Mouse (Mus musculus) embryonic stem cell, embryonic (primary cell): ENCODE data around the gene S100z.

Experiments
- CTCF ChIA-PET, 4 experiments: fragments of 300-600 bp in 2 of 4; fragments of 350-600 bp in 2 of 4; sonication (Branson Sonifier 250); formaldehyde crosslinking; loops; one replicate each; lab custom pipeline; 2022; ENCODE audit warnings: inconsistent platforms in 2 of 4; lab: Charles Lee
- POLR2A ChIA-PET, 4 experiments: fragments of 300-600 bp in 2 of 4; fragments of 350-600 bp in 2 of 4; sonication (Branson Sonifier 250); formaldehyde crosslinking; loops; one replicate each; lab custom pipeline; 2022; ENCODE audit warnings: antibody characterized with exemption in 4 of 4, inconsistent platforms in 1 of 4; lab: Charles Lee

The S100z gene

GRCm38 (mm10) chr13:95475124-95475523, 3.4 kb downstream of the S100z start:
- ChIA-PET POLR2A (interaction anchor here in 1 of 4 experiments (0.7 kb wide), 1 partner anchor 380 kb away, joined by 4 read pairs; no protein-coding TSS in a partner anchor), CTCF (interaction anchor here in 1 of 4 experiments (0.6 kb wide), 1 partner anchor 50 kb away, joined by 7 read pairs; the partner anchor contains the start of gene F2rl1)

GRCm38 (mm10) chr13:95474294-95474693, 4.2 kb downstream of the S100z start:
- ChIA-PET CTCF (no interaction called here), POLR2A (no interaction called here)

GRCm38 (mm10) chr13:95470970-95471369, 7.6 kb downstream of the S100z start:
- ChIA-PET POLR2A (interaction anchor here in 1 of 4 experiments (0.6 kb wide), 1 partner anchor 547 kb away, joined by 3 read pairs; no protein-coding TSS in a partner anchor), CTCF (interaction anchor here (0.5 to 2.1 kb wide), 35 partner anchors 10 to 1252 kb away, joined by 3 to 13 read pairs (median 4); no protein-coding TSS in a partner anchor)

- ChIA-PET CTCF (interaction anchor here in 1 of 4 experiments (0.6 kb wide), 1 partner anchor 1104 kb away, joined by 3 read pairs; no protein-coding TSS in a partner anchor), POLR2A (no interaction called here)
Measured at GRCm38 (mm10) chr13:95451529-95451928, 27.0 kb downstream of the S100z start.

- ChIA-PET POLR2A (interaction anchor here in 1 of 4 experiments (1.2 kb wide), 1 partner anchor 20 kb away, joined by 4 read pairs; no protein-coding TSS in a partner anchor), CTCF (interaction anchor here in 2 of 4 experiments (0.6 to 1.4 kb wide), 2 partner anchors 31 to 1103 kb away, joined by 3 read pairs; no protein-coding TSS in a partner anchor)
Measured at GRCm38 (mm10) chr13:95450636-95451210, 27.8 kb downstream of the S100z start.

GRCm38 (mm10) chr13:95449730-95450129, 28.8 kb downstream of the S100z start:
- ChIA-PET CTCF (interaction anchor here in 2 of 4 experiments (0.5 to 1.4 kb wide), 3 partner anchors 12 to 58 kb away, joined by 3 read pairs; no protein-coding TSS in a partner anchor), POLR2A (interaction anchor here in 2 of 4 experiments (0.6 to 1.2 kb wide), 4 partner anchors 19 to 517 kb away, joined by 3 to 4 read pairs (median 3); partner anchors contain the start of gene Wdr41 (in 1 of the 2))

- ChIA-PET CTCF (interaction anchor here in 2 of 4 experiments (0.6 to 1.3 kb wide), 3 partner anchors 14 to 1096 kb away, joined by 3 to 4 read pairs (median 4); no protein-coding TSS in a partner anchor), POLR2A (interaction anchor here in 3 of 4 experiments (0.6 to 2.0 kb wide), 4 partner anchors 9 to 228 kb away, joined by 3 to 8 read pairs (median 4); partner anchors contain the start of gene Aggf1 (in 1 of the 3))
Measured at GRCm38 (mm10) chr13:95444824-95445223, 33.7 kb downstream of the S100z start, which contains the start of gene Crhbp. TSS of gene Crhbp (minus strand) at chr13:95444924.

GRCm38 (mm10) chr13:95444291-95444690, 34.2 kb downstream of the S100z start:
- ChIA-PET CTCF (interaction anchor here in 3 of 4 experiments (0.5 to 1.4 kb wide), 4 partner anchors 13 to 448 kb away, joined by 3 to 5 read pairs (median 4); no protein-coding TSS in a partner anchor), POLR2A (interaction anchor here in 2 of 4 experiments (0.8 to 2.0 kb wide), 5 partner anchors 9 to 221 kb away, joined by 3 to 8 read pairs (median 3); partner anchors contain the start of gene Aggf1 (in 1 of the 2))

GRCm38 (mm10) chr13:95443376-95444233, 34.9 kb downstream of the S100z start:
- POLR2A ChIA-PET = interaction anchor here in 2 of 4 experiments (0.6 to 2.0 kb wide), 7 partner anchors 9 to 220 kb away, joined by 3 to 8 read pairs (median 3); partner anchors contain the start of gene Aggf1 (in 1 of the 2)
- CTCF ChIA-PET = interaction anchor here in 3 of 4 experiments (0.5 to 1.4 kb wide), 5 partner anchors 12 to 449 kb away, joined by 3 to 6 read pairs (median 4); no protein-coding TSS in a partner anchor

- ChIA-PET POLR2A (interaction anchor here in 1 of 4 experiments (1.2 to 2.0 kb wide), 2 partner anchors 11 to 12 kb away, joined by 3 to 8 read pairs; no protein-coding TSS in a partner anchor), CTCF (interaction anchor here in 1 of 4 experiments (1.4 kb wide), 1 partner anchor 277 kb away, joined by 3 read pairs; no protein-coding TSS in a partner anchor)
Measured at GRCm38 (mm10) chr13:95442901-95443300, 35.6 kb downstream of the S100z start.

GRCm38 (mm10) chr13:95439569-95439968, 39.0 kb downstream of the S100z start:
- ChIA-PET POLR2A (no interaction called here), CTCF (no interaction called here)

GRCm38 (mm10) chr13:95431760-95432159, 46.8 kb downstream of the S100z start:
- ChIA-PET CTCF (interaction anchor here in 2 of 4 experiments (0.7 to 1.4 kb wide), 2 partner anchors 12 to 1970 kb away, joined by 3 to 6 read pairs; no protein-coding TSS in a partner anchor), POLR2A (interaction anchor here in 1 of 4 experiments (0.7 to 1.6 kb wide), 3 partner anchors 10 to 19 kb away, joined by 3 to 4 read pairs (median 3); no protein-coding TSS in a partner anchor)

GRCm38 (mm10) chr13:95427499-95427898, 51.0 kb downstream of the S100z start:
- ChIA-PET POLR2A (no interaction called here), CTCF (no interaction called here)
